Mouse (Mus musculus) midbrain, embryonic 14.5 days (tissue): ENCODE results near the gene Gm20388. TPM values are rescaled to one million over a fixed set of nuclear protein-coding genes. Genes with fewer than 3 reads are reported as not detected.

Experiments used
- ATAC-seq: fragments of 200-750 bp; cut with Nextera tagmentation; 2 replicates; pipeline ENCODE4 v1.8.0; 2017; ENCODE audit warnings: moderate number of reproducible peaks, moderate library complexity; ENCODE audit not compliant: low FRiP score, low TSS enrichment
- DNase-seq: peaks from one replicate; pipeline ENCODE4 v3.0.0-alpha.2; 2015
- H3K27ac ChIP-seq: fragments of 300-500 bp; sonication (generic); replicated peaks from 2 replicates; pipeline ENCODE4 v1.5.1; 2014; ENCODE audit warnings: mild to moderate bottlenecking, low read depth, low read length, moderate library complexity
- H3K27me3 ChIP-seq: fragments of 300-500 bp; sonication (generic); 2 replicates; pipeline ENCODE4 v1.6.1; 2014; ENCODE audit warnings: low read length, control low read depth, mixed read lengths; ENCODE audit not compliant: control insufficient read depth, insufficient read depth
- H3K36me3 ChIP-seq: fragments of 300-500 bp; sonication (generic); 2 replicates; pipeline ENCODE4 v1.6.1; 2014; ENCODE audit warnings: low read length, control low read depth; ENCODE audit not compliant: control insufficient read depth, insufficient read depth
- H3K4me1 ChIP-seq: fragments of 300-500 bp; sonication (generic); 2 replicates; pipeline ENCODE4 v1.6.1; 2014; ENCODE audit warnings: mild to moderate bottlenecking, antibody characterized with exemption, low read length, control low read depth; ENCODE audit not compliant: control insufficient read depth, insufficient read depth
- H3K4me2 ChIP-seq: fragments of 300-500 bp; sonication (generic); 2 replicates; pipeline ENCODE4 v1.6.1; 2014; ENCODE audit warnings: mild to moderate bottlenecking, low read length, moderate library complexity
- H3K4me3 ChIP-seq: fragments of 300-500 bp; sonication (generic); replicated peaks from 2 replicates; pipeline ENCODE4 v1.5.1; 2014; ENCODE audit warnings: low read depth, low read length
- H3K9ac ChIP-seq: fragments of 300-500 bp; sonication (generic); replicated peaks from 2 replicates; pipeline ENCODE4 v1.6.1; 2014; ENCODE audit warnings: mild to moderate bottlenecking, low read length, moderate library complexity
- H3K9me3 ChIP-seq: fragments of 300-500 bp; sonication (generic); 2 replicates; pipeline ENCODE4 v1.6.1; 2016; ENCODE audit warnings: low read length, control low read depth, mixed read lengths; ENCODE audit not compliant: control insufficient read depth
- WGBS: fragments of 180-500 bp; shearing (Covaris S2); extraction: QIAGEN DNeasy Blood & Tissue Kit; methylation state at CpG from one replicate; pipeline ENCODE4 v1.1.7; 2014; 5-methylcytosine and 5-hydroxymethylcytosine counted together
- polyA plus RNA-seq: library from polyadenylated mRNA; unstranded; fragments of >200 nt; fragmentation: Nextera tagmentation; extraction: Ambion mirVana; gene quantifications from 2 replicates; pipeline ENCODE4 v1.2.1, GENCODE M21; 2014

The Gm20388 gene
- polyA plus RNA-seq, 1 experiment from 2014 or later, result 4.1 TPM

GRCm38 (mm10) chr8:122805349-122805748 is 2894.7 kb downstream of the Gm20388 start:
- H3K27me3 ChIP-seq, result no peaks in the 10 kb centered on the region
- peak; percentile 49 for ATAC-seq
- peaks cover 56% of the 10 kb centered on the region for H3K4me1 ChIP-seq
- H3K4me3 ChIP-seq, result no peak overlapping the region
- H3K9ac ChIP-seq, result 0 out of 2 replicates have a peak overlapping the region, but pooled peaks have one; percentile 6
- peak overlapping the region; percentile 91 for H3K27ac ChIP-seq
- no peaks in the 10 kb centered on the region for H3K9me3 ChIP-seq
- H3K36me3 ChIP-seq, result 0 out of 2 replicates have a peak, but pooled peaks cover 4% of the 10 kb centered on the region
- WGBS, result 12% methylated on average over 3 of the region's 3 CpGs
- DNase-seq, result peak; percentile 74
- H3K4me2 ChIP-seq, result no peak overlapping the region

GRCm38 (mm10) chr8:122806956-122807538 is 2896.4 kb downstream of the Gm20388 start:
- ATAC-seq, result no peak
- H3K9ac ChIP-seq, result no peak overlapping the region; the same call in 1 of the 2 replicates
- peaks cover 66% of the 10 kb centered on the region for H3K4me1 ChIP-seq
- peak; percentile 62 for DNase-seq
- 38% methylated on average over 7 of the region's 7 CpGs for WGBS
- H3K4me3 ChIP-seq, result no peak overlapping the region
- no peaks in the 10 kb centered on the region for H3K9me3 ChIP-seq
- H3K27me3 ChIP-seq, result no peaks in the 10 kb centered on the region
- no peak overlapping the region for H3K4me2 ChIP-seq
- H3K36me3 ChIP-seq, result 0 out of 2 replicates have a peak, but pooled peaks cover 4% of the 10 kb centered on the region
- H3K27ac ChIP-seq, result peak overlapping the region; percentile 91

DNA sequence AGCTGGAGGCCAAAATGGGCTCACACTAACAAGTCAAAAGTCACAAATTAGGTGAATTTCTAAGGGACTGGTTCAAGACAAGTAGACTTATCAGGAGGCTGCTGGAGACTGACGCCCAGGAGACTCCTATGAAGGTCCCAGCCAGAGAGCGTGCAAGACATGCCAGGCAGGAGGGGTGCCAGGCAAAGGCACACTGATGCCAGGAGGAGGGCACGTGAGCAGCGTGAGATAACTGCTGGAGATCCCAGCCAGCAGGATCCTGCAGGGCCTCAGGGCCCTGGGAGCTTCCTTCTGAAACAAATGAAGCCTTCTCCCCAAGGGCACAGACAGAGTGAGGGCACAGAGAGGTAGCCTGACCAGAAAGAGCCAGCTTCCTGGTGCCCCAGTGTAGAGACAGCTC is 2897.3 kb downstream of the Gm20388 start:
- 62% methylated on average over 4 of the region's 4 CpGs for WGBS
- no peaks in the 10 kb centered on the region for H3K27me3 ChIP-seq
- no peak overlapping the region for H3K4me2 ChIP-seq
- peaks cover 68% of the 10 kb centered on the region for H3K4me1 ChIP-seq
- H3K36me3 ChIP-seq, result no peaks in the 10 kb centered on the region; the same call in 1 of the 2 replicates
- ATAC-seq (no peak), DNase-seq (no peak)
- no peak overlapping the region for H3K4me3 ChIP-seq
- no peak overlapping the region for H3K9ac ChIP-seq
- H3K9me3 ChIP-seq, result no peaks in the 10 kb centered on the region
- peak overlapping the region; percentile 63 for H3K27ac ChIP-seq

- no peak overlapping the region for H3K27ac ChIP-seq
- H3K9ac ChIP-seq, result no peak overlapping the region
- H3K4me3 ChIP-seq, result no peak overlapping the region
- 76% methylated on average over 8 of the region's 8 CpGs for WGBS
- no peak overlapping the region for H3K4me2 ChIP-seq
- ATAC-seq, result no peak
- DNase-seq, result no peak
- peaks cover 6% of the 10 kb centered on the region; the same call in 1 of the 2 replicates for H3K36me3 ChIP-seq
- no peaks in the 10 kb centered on the region for H3K9me3 ChIP-seq
- peaks cover 50% of the 10 kb centered on the region for H3K4me1 ChIP-seq
- no peaks in the 10 kb centered on the region for H3K27me3 ChIP-seq
Measured at GRCm38 (mm10) chr8:122810376-122810775, 2899.7 kb downstream of the Gm20388 start.

DNA sequence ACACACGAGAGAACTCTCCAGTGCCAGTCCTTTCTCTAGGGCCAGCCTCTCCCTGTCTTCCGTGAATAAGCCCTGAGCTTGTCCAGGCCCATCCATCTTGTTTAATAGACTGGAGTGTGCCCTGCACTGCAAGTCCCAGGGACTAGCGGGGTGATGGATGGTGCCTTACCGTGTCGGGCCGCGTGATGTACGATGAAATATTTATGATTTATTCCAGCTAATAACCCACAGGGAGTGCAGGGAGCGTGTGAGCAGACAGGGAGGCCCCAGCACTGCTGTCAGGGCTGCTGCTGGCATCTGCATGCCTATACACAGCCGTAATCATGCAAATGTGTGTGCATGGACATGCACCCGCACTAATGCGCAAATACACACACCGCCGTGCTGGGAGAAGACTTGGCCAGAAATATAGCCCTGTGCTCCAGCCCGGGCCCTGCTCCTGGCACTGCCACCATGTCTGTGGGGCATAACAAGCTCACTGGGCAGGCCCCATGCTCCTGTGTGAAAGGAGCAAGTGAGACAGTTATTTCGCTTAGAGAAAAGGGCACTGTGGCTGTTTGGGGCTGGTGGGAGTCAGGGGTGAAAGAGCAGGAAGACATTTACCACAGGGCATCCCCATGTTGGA is 2901.3 kb downstream of the Gm20388 start:
- no peaks in the 10 kb centered on the region for H3K9me3 ChIP-seq
- H3K36me3 ChIP-seq, result peaks cover 6% of the 10 kb centered on the region; the same call in 1 of the 2 replicates
- H3K4me2 ChIP-seq, result no peak overlapping the region
- peak overlapping the region; percentile 4; the same call in 1 of the 2 replicates for H3K9ac ChIP-seq
- DNase-seq (peak; percentile 52), ATAC-seq (no peak)
- WGBS, result 59% methylated on average over 16 of the region's 16 CpGs
- H3K4me3 ChIP-seq, result no peak overlapping the region
- peaks cover 34% of the 10 kb centered on the region for H3K4me1 ChIP-seq
- peak overlapping the region; percentile 82 for H3K27ac ChIP-seq
- no peaks in the 10 kb centered on the region for H3K27me3 ChIP-seq

GRCm38 (mm10) chr8:122812610-122813250 is 2902.1 kb downstream of the Gm20388 start:
- WGBS, result 75% methylated on average over 14 of the region's 14 CpGs
- H3K27me3 ChIP-seq, result no peaks in the 10 kb centered on the region
- H3K4me2 ChIP-seq, result no peak overlapping the region
- no peak overlapping the region for H3K4me3 ChIP-seq
- ATAC-seq (no peak), DNase-seq (no peak)
- H3K9ac ChIP-seq, result no peak overlapping the region
- H3K9me3 ChIP-seq, result no peaks in the 10 kb centered on the region
- H3K4me1 ChIP-seq, result peaks cover 35% of the 10 kb centered on the region
- H3K36me3 ChIP-seq, result peaks cover 11% of the 10 kb centered on the region; the same call in 1 of the 2 replicates
- peak overlapping the region; percentile 82 for H3K27ac ChIP-seq

- Histone ChIP-seq H3K4me3 (no peak overlapping the region), H3K4me2 (no peak overlapping the region), H3K27ac (0 out of 2 replicates have a peak overlapping the region, but pooled peaks have one; percentile 6), H3K36me3 (peaks cover 14% of the 10 kb centered on the region; the same call in 1 of the 2 replicates), H3K9ac (no peak overlapping the region; the same call in 1 of the 2 replicates), H3K4me1 (peaks cover 36% of the 10 kb centered on the region), H3K27me3 (no peaks in the 10 kb centered on the region), H3K9me3 (no peaks in the 10 kb centered on the region)
- WGBS, result 9% methylated on average over 7 of the region's 7 CpGs
- ATAC-seq (no peak), DNase-seq (no peak)
Measured at GRCm38 (mm10) chr8:122814608-122815007, 2904.0 kb downstream of the Gm20388 start.

DNA sequence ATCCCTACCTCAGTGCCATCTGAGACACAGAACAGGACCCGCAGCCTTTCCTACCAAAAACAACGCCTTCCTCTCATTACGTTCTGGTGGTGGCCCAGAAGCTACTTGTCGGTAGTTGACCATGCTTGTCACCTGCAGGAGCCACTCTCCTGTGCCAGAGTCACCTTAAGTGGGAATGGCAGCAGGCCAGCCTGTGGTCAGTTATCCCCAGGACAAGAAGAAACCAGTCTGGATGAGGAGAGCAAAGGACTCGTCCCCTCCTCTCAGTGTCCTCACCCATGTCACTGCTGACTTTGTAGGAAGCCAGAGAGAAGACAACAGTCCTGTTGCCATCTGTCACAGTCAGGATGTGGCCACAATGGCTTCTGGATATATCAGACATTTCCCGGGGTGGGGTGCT is 2906.3 kb downstream of the Gm20388 start:
- no peak overlapping the region for H3K27ac ChIP-seq
- H3K4me2 ChIP-seq, result no peak overlapping the region
- no peaks in the 10 kb centered on the region for H3K27me3 ChIP-seq
- no peak overlapping the region for H3K4me3 ChIP-seq
- H3K9me3 ChIP-seq, result no peaks in the 10 kb centered on the region
- no peak for DNase-seq
- H3K36me3 ChIP-seq, result peaks cover 14% of the 10 kb centered on the region; the same call in 1 of the 2 replicates
- no peak for ATAC-seq
- no peak overlapping the region for H3K9ac ChIP-seq
- H3K4me1 ChIP-seq, result peaks cover 27% of the 10 kb centered on the region
- WGBS, result 85% methylated on average over 6 of the region's 6 CpGs
